Mouse (Mus musculus) C2C12 (cell line): Measurements from ENCODE around the gene Dlec1.

Source experiments
- CTCF ChIP-seq: IDR thresholded peaks from one replicate; pipeline ENCODE4 v1.5.1; 2011; ENCODE audit not compliant: control insufficient read depth, insufficient read depth, insufficient read length
- FOSL1 ChIP-seq: IDR thresholded peaks from one replicate; pipeline ENCODE4 v1.8.0; 2011; ENCODE audit warnings: mild to moderate bottlenecking, low read length; ENCODE audit not compliant: poor library complexity, insufficient read depth, severe bottlenecking
- MAX ChIP-seq: IDR thresholded peaks from one replicate; pipeline ENCODE4 v1.6.1; 2011; ENCODE audit warnings: mild to moderate bottlenecking, control low read depth
- MYOD1 ChIP-seq: IDR thresholded peaks from one replicate; pipeline ENCODE4 v1.6.1; 2011; ENCODE audit warnings: low read depth; ENCODE audit not compliant: control insufficient read depth, insufficient read length
- MYOG ChIP-seq: IDR thresholded peaks from one replicate; pipeline ENCODE4 v1.6.1; 2011; ENCODE audit not compliant: control insufficient read depth, insufficient read length; ENCODE audit errors: extremely low read depth
- USF1 ChIP-seq: IDR thresholded peaks from one replicate; pipeline ENCODE4 v1.6.1; 2011; ENCODE audit warnings: low read depth, mild to moderate bottlenecking, control low read depth, moderate library complexity

GRCm38 (mm10) chr9:119093419-119094295 lies 8.6 kb upstream of the Dlec1 start, which contains the start of gene Plcd1:
- TF ChIP-seq USF1 (no peak), CTCF (no peak), MYOG (no peak), FOSL1 (no peak), MAX (no peak), MYOD1 (no peak)
